Mouse (Mus musculus) layer of hippocampus, adult 2 months (tissue): Measurements from ENCODE around the gene Tma7. TPM values are rescaled to one million over a fixed set of nuclear protein-coding genes. Genes with fewer than 3 reads are reported as not detected.

Source experiments
- DNase-seq, 2 experiments: peaks; one replicate each; pipeline ENCODE4 v3.0.0; 2022; ENCODE audit warnings: low spot score in 2 of 2
- H3K27ac ChIP-seq: fragments of 200-600 bp; 2 replicates; pipeline ENCODE4 v1.8.1; 2022
- H3K4me3 ChIP-seq: fragments of 200-600 bp; 2 replicates; pipeline ENCODE4 v1.8.1; 2022; ENCODE audit warnings: mild to moderate bottlenecking
- CTCF ChIP-seq: fragments of 200-600 bp; conservative IDR thresholded peaks from 2 replicates; pipeline ENCODE4 v1.8.1; 2022; ENCODE audit warnings: antibody characterized with exemption, mild to moderate bottlenecking, moderate library complexity
- total RNA-seq, 2 experiments: library from RNA; stranded (reverse); gene quantifications; 2 replicates each; pipeline ENCODE4 v1.2.3; 2021

The Tma7 gene
- total RNA-seq, 2 experiments from 2014 or later = 295 to 309 TPM

DNA sequence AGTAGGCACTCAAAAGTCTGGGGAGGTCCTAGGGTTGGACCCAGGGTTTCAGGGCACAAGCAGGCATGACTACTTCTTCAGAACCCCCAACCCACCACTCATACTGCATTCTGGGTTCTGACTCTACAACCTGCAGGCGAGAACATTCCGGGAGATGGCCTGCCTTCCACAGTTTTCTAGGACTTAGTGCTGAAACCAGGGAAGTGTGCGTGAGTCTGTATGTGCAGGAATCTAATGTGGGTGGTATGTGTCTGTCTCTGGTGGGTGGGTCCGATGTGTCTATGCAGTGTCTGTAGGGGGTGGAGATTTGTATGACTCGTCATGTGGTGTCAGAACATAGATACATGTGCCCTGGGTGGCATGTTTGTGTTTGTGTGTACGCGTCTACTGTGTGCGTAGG is 16.0 kb upstream of the Tma7 start:
- Histone ChIP-seq H3K4me3 (peak overlapping the region; percentile 35), H3K27ac (peak overlapping the region; percentile 89)
- no peak for TF ChIP-seq CTCF
- DNase-seq = no peak

DNA sequence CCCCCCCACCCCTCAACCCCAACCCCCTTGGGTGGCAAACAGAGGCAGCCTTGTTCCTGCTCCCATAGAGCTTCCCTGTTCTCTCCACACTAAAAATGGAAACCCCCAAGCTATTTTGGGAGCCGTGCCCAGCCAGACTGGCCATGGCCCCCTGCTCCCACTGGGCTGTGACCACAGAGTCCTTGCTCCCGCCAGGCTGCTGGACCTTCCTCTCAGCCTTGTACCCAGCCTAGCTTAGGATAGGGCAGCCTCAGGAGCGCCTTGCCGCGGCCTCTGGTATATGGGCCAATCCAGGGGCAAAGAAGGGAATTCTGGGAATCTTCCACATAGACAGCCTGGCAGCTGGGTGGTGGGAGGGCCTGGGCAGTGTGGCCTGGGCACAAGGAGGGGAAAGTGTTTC is 15.4 kb upstream of the Tma7 start:
- Histone ChIP-seq H3K27ac (peak overlapping the region; percentile 91), H3K4me3 (peak overlapping the region; percentile 35)
- TF ChIP-seq CTCF = peak; percentile 28
- peak; percentile 74 to 89 for DNase-seq

DNA sequence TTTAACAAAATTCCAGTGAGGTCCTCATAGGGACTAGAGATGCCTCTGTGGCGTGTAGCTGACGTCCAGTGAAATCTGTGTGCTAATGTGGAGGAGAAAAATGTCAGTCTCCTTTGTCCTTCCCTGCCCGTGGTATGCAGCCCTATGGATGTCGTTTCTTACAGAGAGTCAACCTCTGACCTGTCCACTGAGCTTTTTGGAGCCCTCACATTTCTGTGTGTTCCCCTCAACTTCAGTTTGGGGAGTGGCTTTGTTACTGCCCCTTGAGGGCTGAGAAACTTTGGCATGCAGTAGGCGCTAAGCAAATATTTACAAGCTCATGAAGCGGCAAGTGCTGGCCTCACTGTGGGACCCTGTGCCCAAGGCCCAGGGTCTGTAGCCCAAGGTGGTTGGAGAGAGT is 14.9 kb upstream of the Tma7 start:
- TF ChIP-seq CTCF = no peak
- DNase-seq = no peak
- Histone ChIP-seq H3K27ac (peak overlapping the region; percentile 91), H3K4me3 (peak overlapping the region; percentile 83)

DNA sequence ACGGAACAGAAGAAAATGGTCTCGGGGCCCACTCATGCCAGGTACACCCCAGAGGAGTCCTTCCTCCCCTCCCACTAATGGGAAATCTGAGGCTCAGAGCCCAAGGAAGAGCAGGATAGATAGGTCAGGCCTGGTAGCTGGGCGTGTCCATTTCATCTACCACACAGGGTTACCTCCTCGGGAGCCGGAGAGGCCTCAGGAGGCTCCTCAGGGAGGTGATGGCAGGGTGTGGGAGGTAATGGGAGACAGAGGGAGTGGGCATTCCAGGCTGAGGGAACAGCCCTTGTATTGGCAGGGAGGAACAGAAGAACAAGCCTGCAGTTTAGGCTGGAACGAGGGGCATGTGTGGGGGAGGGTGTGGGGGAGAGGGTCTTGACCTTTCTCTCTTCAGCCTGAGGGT is 14.5 kb upstream of the Tma7 start:
- peak overlapping the region; percentile 91 for H3K27ac ChIP-seq
- no peak for TF ChIP-seq CTCF
- no peak for DNase-seq
- peak overlapping the region; percentile 83 for H3K4me3 ChIP-seq

DNA sequence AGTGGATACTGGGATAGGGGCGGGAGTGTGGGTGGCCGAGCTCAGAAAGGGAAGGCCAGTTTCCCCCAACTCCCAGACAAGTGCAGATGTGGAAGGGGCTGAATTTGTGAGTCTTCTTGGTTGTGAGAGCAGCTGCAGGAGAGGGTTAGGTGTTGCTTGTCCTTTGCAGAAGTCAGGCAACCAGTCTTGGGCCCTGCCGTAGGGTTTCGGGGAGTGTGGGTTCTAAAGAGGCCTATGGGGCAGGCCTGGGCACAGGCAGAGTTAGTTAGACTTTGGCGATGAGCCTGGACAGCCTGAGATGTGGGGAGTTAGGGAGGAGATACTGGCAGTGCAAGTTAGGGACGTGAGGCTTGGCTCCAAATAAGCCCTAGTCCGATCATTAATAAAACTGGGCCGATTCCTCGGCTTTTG is 13.9 kb upstream of the Tma7 start:
- H3K4me3 ChIP-seq = peak overlapping the region; percentile 83
- no peak for DNase-seq
- H3K27ac ChIP-seq = peak overlapping the region; percentile 91

DNA sequence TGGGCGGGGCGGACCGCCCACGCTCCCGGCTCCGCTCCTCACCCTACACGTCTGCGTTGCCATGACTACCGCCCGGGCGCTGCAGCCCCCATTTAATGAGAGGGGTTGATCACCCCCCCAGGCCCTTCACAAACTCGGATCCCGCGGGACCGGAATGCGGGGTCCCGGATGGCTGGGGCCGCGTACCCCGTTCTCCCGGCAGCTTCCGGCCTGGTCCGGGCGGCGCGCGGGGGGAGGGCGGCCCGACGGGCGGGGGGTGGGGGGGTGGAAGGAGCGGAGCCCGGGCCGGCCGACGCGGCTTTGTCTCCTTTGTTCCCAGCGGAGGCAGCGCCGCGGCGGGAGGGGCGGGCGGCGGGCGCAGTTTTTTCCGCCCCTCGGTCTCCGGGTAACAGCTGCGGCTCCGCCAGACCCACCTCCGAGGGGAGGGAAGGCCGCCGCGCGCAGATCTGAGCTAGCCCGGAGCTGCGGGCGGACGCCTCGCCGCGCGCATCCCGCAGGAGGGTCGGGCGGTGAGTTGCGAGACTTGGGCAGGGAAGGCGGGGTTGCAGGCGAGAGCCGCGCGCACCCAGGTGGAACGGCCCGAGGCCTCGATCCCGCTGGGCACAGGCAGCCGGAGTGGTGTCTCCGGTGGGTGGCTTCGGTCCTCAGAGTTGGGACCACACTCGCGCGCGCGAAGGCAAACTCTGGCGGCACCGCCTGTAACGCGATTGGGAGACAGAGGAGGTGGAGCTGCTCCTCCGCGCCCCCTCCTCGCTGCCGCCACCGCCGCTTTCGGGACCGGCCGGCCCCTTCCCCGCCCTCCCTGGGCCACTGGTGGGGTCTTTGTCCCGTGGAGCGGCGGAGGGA is 13.0 kb upstream of the Tma7 start, which contains the start of gene Plxnb1:
Plxnb1 (plus strand) TSS at position 253 of the 846 bp plus-strand sequence.
- peak within 1 kb of the TSS; percentile 83 for H3K4me3 ChIP-seq
- DNase-seq = peak; percentile 66 to 67
- peak within 1 kb of the TSS; percentile 91 for H3K27ac ChIP-seq
- TF ChIP-seq CTCF = no peak

More for the DNA sequence above, 13.9 kb upstream of the Tma7 start:
- no peak for TF ChIP-seq CTCF

DNA sequence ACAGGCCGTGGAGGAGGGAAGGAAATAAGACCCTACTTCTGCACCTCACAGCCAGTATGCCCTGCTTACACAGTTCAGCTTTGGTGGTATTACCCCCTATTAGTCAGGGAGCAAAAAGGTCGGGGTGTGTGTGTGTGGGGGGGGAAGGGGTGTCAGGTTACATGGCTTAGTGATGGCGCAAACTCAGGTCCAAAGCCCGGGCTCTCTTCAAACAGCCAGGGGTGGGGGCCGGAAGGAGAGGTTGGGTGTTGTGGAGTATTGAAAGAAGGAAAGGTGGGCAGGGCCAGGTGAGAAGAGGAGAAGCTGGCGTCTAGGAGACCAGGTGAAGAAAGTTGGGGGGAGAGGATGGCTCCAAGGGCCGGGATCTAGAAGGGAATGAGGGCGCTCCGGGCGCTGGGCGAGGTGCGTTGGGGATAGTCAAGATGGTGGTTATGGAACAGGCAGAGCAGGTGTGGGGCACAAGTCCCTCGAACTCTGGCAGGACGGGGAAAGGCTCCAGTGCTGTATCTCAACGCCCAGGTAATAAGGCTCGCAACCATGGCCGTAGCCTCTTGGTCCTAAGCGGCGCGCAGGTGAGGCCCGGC is 12.3 kb upstream of the Tma7 start:
- TF ChIP-seq CTCF = no peak
- Histone ChIP-seq H3K4me3 (peak overlapping the region; percentile 83), H3K27ac (peak overlapping the region; percentile 91)
- no peak for DNase-seq

DNA sequence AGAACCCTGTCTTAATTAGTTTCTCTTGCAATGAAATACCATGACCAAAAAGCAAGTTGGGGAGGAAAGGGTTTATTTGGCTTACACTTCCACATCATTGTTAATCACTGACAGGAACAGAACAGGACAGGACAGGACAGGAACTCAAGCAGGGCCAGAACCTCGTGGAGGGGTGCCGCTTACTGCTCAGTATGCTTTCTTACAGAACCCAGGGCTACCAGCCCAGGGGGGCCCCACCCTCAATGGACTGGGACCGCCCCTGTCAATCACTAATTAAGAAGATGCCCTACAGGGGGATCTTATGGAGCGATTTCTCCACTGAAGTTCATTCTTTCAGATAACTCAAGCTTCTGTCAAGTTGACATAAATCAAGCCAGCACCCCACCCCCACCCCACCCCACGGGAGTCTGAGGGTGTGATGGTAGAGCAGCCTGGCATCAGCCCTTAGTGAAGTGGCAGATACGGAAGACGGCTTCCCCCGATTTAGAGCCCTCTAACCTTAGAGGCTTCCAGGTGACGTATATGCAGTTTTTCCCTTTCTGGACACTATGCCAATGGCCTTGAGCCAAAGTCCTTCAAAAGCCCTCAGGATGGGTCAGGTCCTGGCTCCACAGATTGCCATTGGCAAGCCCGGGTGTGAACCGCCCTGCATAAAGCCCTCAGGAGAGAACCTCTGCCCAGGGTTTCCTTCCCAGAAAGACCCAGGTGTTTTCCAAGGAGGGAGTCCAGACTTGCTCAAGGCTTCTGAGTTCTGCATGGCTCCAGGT is 11.6 kb upstream of the Tma7 start:
- no peak for TF ChIP-seq CTCF
- H3K27ac ChIP-seq = peak overlapping the region; percentile 91; the same call in 1 of the 2 replicates
- DNase-seq = no peak
- H3K4me3 ChIP-seq = no peak overlapping the region

DNA sequence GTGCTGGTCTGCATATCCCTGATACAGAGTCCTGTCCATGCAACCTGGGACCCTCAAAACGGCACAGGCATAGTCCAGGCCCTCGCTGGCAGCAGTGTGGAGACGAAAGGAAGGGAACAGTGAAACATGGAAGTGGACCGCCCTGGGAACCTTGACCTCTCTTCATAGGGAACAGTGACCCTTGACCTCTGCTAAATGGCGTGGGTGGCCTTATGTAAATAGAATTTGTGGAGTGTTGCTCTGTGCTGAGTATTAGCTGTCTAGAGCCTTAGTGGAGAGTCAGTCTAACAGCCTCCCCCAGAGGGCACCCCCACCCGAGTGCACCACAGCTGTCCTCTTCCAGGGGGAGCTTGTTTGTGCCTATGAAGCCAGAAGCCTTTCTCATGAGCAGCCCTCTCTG is 10.4 kb upstream of the Tma7 start:
- Histone ChIP-seq H3K4me3 (no peak overlapping the region), H3K27ac (no peak overlapping the region)
- no peak for DNase-seq
- no peak for TF ChIP-seq CTCF

DNA sequence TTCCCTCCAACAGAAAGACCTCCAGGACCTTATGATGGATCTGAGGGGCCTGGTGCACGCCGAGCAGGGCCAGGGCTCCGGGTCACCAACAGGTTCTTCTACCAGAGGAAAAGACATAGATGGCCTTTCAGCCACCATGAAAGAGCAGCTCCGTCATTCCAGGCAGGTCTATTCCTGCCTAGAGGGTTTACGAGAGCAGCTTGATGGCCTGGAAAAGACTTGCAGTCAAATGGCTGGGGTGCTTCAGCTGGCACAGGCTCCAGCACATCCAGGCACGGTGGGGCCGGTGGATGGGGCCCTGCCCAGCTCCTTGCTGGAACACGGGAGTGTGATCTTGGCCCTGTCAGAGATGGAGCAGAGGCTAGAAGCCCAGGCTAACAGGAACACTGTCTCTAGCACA is 9.4 kb upstream of the Tma7 start:
- no peak overlapping the region for H3K4me3 ChIP-seq
- H3K27ac ChIP-seq = no peak overlapping the region
- no peak for TF ChIP-seq CTCF
- no peak for DNase-seq

DNA sequence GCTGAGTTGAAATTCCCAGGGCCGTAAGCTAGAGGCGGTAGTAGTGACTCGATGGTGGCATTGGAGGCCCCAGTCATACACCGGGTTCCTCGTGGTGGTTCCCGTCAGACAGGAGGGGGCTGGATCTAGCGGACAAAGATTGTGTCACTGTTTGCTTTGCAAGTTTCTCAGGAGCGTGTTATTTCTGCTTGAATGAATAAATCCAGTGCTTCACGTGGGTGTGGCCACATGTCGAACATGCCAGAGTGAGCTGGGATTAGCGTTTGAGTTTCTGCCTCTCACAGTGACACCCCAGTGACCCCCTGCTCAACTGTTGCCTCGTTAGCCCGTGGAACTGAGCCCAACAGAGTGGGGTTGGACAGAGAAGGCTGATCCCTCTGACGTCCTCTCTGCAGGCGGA is 8.1 kb upstream of the Tma7 start:
- no peak for TF ChIP-seq CTCF
- Histone ChIP-seq H3K4me3 (no peak overlapping the region), H3K27ac (no peak overlapping the region)
- no peak for DNase-seq

DNA sequence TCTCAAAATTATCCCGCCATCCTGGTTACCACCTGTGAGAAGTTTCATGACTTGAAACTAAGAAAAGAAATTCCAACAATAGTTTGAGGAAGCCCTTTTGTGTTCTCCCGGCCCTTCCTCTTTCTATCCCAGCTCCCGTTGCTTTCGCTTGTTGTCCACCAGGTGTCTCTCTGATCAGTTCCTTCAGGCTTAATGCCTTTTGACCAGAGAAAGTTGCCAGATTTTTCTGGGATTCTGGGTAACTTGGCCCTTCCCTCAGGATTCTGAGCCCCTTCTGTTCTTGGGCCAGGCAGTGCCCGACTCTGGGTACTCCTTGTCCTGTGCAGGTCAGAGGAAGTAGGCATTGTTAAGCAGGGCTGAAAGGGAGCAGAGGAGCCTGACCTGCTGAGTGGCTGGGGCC is 5.6 kb upstream of the Tma7 start:
- DNase-seq = peak in 1 of 2 experiments; percentile 56
- peak; percentile 90 for TF ChIP-seq CTCF
- H3K4me3 ChIP-seq = no peak overlapping the region
- H3K27ac ChIP-seq = peak overlapping the region; percentile 80

DNA sequence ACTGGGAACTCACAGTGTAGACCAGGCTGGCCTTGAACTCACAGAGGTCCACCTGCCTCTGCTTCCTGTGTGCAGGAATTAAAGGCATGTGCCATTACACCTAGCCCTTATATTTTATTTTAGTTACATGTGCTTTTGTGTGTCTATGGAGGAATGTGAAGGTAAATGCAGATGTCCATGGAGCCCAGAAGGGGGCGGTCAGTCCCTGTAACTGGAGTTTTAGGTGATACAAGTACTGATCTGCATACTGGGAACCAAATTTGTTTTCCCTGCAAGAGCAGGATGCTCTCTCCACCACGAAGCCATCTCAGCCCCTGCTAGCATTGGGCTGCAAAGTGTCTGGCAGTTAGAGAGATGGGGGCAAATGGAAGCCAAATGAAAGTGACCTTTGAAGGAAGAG is 2.5 kb upstream of the Tma7 start:
- DNase-seq = no peak
- Histone ChIP-seq H3K4me3 (no peak overlapping the region), H3K27ac (no peak overlapping the region)
- TF ChIP-seq CTCF = peak; percentile 74
